Mouse (Mus musculus) neural tube, embryonic 15.5 days (tissue): ENCODE measurements at regions not wholly inside any gene's neighbourhood (a gene's known extent, or its start where the extent isn't known, plus 50 kb on each side); places are given as distances from the start of the nearest gene placed in this dataset.
A peak's percentile ranks its signal among the peaks of the same experiment; 100 is the strongest.
"Not testable (repeated sequence)": the region's sequence is repeated elsewhere in the genome, so short reads cannot be mapped to it uniquely, and the experiment has no call there.

Experiments
- ATAC-seq: fragments of 200-750 bp; cut with Nextera tagmentation; 2 replicates; pipeline ENCODE4 v1.8.0; 2017; ENCODE audit warnings: mild to moderate bottlenecking, moderate TSS enrichment, moderate library complexity; ENCODE audit not compliant: low FRiP score
- H3K27ac ChIP-seq: fragments of 300-500 bp; sonication (generic); replicated peaks from 2 replicates; pipeline ENCODE4 v1.5.1; 2015; ENCODE audit warnings: mild to moderate bottlenecking, inconsistent platforms
- H3K27me3 ChIP-seq: fragments of 300-500 bp; sonication (generic); replicated peaks from 2 replicates; pipeline ENCODE4 v1.6.1; 2015; ENCODE audit warnings: inconsistent platforms
- H3K36me3 ChIP-seq: fragments of 300-500 bp; sonication (generic); 2 replicates; pipeline ENCODE4 v1.6.1; 2015; ENCODE audit warnings: inconsistent platforms
- H3K4me1 ChIP-seq: fragments of 300-500 bp; sonication (generic); 2 replicates; pipeline ENCODE4 v1.6.1; 2015; ENCODE audit warnings: inconsistent platforms
- H3K4me2 ChIP-seq: fragments of 300-500 bp; sonication (generic); 2 replicates; pipeline ENCODE4 v1.6.1; 2015; ENCODE audit warnings: inconsistent platforms, mild to moderate bottlenecking, moderate library complexity
- H3K4me3 ChIP-seq: fragments of 300-500 bp; sonication (generic); replicated peaks from 2 replicates; pipeline ENCODE4 v1.5.1; 2015; ENCODE audit warnings: mild to moderate bottlenecking, inconsistent platforms
- H3K9ac ChIP-seq: fragments of 300-500 bp; sonication (generic); replicated peaks from 2 replicates; pipeline ENCODE4 v1.6.1; 2015; ENCODE audit warnings: mild to moderate bottlenecking, inconsistent platforms
- H3K9me3 ChIP-seq: fragments of 300-500 bp; sonication (generic); replicated peaks from 2 replicates; pipeline ENCODE4 v1.6.1; 2016; ENCODE audit warnings: inconsistent platforms
- WGBS: fragments of 180-500 bp; shearing (Covaris S2); methylation state at CpG from one replicate; pipeline ENCODE4 v1.1.7; 2015; ENCODE audit warnings: mixed read lengths; 5-methylcytosine and 5-hydroxymethylcytosine counted together

DNA sequence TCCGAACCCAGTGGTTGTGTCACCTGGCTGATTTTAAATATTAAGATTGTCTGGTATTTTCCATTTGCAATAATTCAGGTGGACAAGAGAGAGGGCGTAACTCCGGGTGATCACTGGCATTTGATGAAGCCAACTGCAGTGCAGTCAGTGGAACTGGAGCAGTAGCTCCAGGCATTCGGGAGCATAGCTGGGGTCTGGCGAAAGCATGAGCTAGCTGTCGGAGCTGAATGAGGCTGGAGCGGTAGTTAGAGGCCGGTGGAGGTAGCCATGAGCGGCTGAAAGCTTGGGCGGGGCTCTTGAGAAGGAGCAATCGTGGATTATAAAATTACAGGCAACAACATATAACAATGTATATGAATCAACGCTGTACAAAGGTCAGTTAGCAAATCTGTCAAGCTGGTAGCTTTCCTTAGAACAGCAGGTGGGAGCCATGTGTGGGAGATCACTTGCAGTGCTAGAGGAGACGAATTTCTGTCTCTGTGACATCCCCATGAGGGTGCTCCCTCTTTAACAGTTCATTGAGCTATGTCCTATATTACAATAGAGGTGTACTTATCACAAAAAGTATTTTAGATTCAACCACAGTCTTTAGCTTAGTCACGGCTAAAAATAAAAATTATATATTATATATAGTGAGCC, 1415.0 kb upstream of the 1700008P02Rik start:
- 0 out of 2 replicates have a peak, but pooled peaks cover 3% of the 10 kb centered on the region for H3K4me1 ChIP-seq
- H3K4me2 ChIP-seq, result no peak overlapping the region
- H3K27me3 ChIP-seq, result no peaks in the 10 kb centered on the region
- no peak overlapping the region for H3K9ac ChIP-seq
- no peak overlapping the region for H3K4me3 ChIP-seq
- ATAC-seq, result no peak
- 73% methylated on average over 14 of the region's 14 CpGs for WGBS
- no peaks in the 10 kb centered on the region for H3K9me3 ChIP-seq
- H3K27ac ChIP-seq, result no peak overlapping the region
- H3K36me3 ChIP-seq, result no peaks in the 10 kb centered on the region

DNA sequence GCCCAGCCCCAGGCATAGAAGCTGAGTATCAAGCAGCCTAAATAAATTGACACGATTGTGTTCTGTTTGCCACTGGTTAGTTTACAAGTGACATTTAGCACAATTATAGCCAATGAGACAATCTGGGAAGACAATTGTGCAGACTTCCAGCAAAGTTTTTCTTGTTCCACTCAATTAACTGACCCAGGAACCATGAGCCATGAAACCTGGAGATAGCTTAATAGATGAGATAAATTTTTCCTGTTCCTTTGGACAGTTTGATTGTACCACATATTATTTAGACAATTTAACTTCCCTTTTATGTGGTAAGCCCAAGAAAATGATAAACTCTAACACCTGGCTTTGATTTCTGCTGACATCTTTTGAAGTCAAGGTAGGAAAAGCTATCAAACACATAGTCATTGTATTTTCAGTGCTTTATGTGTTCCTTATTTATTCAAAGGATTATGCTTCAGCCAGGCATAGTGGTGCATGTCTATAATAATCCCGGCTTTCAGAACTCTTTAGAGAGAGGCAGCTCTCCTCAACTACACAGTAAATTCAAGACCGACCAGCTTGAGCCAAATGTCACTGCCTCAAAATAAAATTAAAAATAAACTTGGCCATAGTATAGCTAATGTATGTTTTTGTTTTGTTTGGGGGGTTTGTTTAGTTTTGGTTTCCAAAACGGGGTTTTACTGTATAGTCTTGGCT, 1406.2 kb upstream of the 1700008P02Rik start:
- WGBS, result 74% methylated on average over 4 of the region's 4 CpGs
- Histone ChIP-seq H3K9ac (no peak overlapping the region), H3K4me2 (no peak overlapping the region), H3K27ac (no peak overlapping the region), H3K27me3 (no peaks in the 10 kb centered on the region), H3K4me3 (no peak overlapping the region), H3K36me3 (no peaks in the 10 kb centered on the region), H3K9me3 (no peaks in the 10 kb centered on the region), H3K4me1 (no peaks in the 10 kb centered on the region)
- ATAC-seq, result no peak

DNA sequence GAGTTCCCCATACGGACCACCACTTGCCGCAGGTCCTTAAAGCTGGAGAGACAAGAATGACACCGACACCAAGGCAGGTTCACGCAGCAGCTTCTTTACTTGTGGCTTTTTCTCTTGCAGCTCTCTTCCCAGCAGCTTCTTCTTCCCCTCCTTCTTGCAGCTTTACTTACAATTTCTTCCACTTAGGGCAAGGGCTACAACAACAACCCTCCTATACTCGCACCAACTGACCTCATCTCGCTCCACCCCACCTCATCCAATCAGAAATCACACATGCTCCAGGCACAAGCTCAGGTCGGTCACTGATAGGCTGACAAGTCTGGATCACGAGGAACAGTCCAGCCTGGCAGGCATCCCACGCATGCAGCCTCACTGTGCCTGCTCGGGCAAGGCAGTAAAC, 1402.4 kb upstream of the 1700008P02Rik start:
- Histone ChIP-seq H3K4me2 (no peak overlapping the region), H3K4me3 (no peak overlapping the region), H3K36me3 (no peaks in the 10 kb centered on the region), H3K27ac (no peak overlapping the region), H3K4me1 (no peaks in the 10 kb centered on the region), H3K9me3 (no peaks in the 10 kb centered on the region; the same call in 1 of the 2 replicates), H3K27me3 (no peaks in the 10 kb centered on the region), H3K9ac (no peak overlapping the region)
- WGBS, result 84% methylated on average over 10 of the region's 10 CpGs
- ATAC-seq, result no peak

DNA sequence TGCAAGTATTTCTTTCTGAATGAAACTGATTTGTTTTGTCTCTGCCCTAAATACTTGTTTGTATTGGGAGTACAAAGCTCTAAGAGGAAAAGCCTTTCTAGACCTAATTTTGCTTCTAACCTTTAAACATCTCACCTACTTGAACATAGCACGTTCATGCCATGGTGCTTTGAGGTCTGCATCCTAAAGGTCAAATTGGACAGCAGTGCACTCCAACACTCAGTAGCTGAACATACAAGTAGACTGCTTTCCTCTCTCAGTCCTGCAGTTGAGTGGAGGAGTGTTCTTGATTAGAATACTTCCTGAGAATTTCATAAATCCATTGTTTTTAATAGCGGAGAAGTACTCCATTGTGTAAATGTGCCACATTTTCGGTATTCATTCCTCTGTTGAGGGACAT, 1397.2 kb upstream of the 1700008P02Rik start:
- Histone ChIP-seq H3K4me1 (0 out of 2 replicates have a peak, but pooled peaks cover 3% of the 10 kb centered on the region), H3K9ac (no peak overlapping the region), H3K27ac (no peak overlapping the region), H3K9me3 (no peaks in the 10 kb centered on the region; the same call in 1 of the 2 replicates), H3K4me2 (no peak overlapping the region), H3K27me3 (no peaks in the 10 kb centered on the region), H3K36me3 (no peaks in the 10 kb centered on the region), H3K4me3 (no peak overlapping the region)
- WGBS, result 79% methylated on average over 3 of the region's 3 CpGs
- no peak for ATAC-seq

DNA sequence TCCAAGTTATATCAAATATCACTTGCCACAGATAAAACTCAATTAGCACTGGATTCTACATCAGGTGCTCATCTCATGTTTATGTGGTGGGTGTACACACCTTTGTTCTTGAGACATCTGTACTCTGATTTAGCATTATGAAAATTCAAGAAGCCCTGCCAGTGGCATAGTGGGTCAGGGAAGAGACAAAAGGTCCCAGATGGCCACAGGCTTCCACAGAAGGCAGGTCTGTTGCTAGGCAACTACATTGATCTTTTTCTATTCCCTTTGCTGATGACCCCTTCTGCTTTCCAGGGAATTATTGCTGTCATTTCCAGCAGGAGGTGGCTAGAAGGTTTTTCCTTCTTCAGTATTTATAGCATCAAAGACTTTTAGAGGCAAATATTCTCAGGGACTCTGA, 1396.7 kb upstream of the 1700008P02Rik start:
- ATAC-seq, result peak; percentile 66; the same call in 1 of the 2 replicates
- no peaks in the 10 kb centered on the region for H3K36me3 ChIP-seq
- H3K4me3 ChIP-seq, result no peak overlapping the region
- H3K4me1 ChIP-seq, result 0 out of 2 replicates have a peak, but pooled peaks cover 3% of the 10 kb centered on the region
- no peak overlapping the region for H3K4me2 ChIP-seq
- H3K9ac ChIP-seq, result no peak overlapping the region
- no peak overlapping the region for H3K27ac ChIP-seq
- H3K27me3 ChIP-seq, result no peaks in the 10 kb centered on the region
- H3K9me3 ChIP-seq, result no peaks in the 10 kb centered on the region; the same call in 1 of the 2 replicates

DNA sequence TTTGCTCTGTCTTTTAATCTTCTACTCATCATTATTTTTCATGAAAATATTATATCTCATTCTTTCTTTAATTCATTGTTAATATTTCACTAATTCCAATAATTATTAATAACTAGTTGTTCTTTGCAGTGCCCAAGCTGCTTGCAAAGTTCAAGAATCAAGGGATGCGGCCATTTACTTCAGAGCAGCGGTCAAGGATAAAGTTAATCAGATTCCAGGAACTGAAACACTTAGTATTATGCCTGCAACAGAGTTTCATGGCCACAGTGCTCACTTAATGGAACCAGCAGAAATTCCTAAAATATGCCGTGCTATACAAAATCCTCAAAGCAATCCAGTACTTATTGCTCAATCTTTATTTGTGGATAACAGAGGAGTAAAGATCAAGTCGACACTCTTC, 1389.7 kb upstream of the 1700008P02Rik start:
- H3K9ac ChIP-seq, result no peak overlapping the region
- H3K4me3 ChIP-seq, result no peak overlapping the region
- ATAC-seq, result no peak
- H3K27ac ChIP-seq, result no peak overlapping the region
- no peaks in the 10 kb centered on the region for H3K36me3 ChIP-seq
- H3K9me3 ChIP-seq, result no peaks in the 10 kb centered on the region
- no peak overlapping the region for H3K4me2 ChIP-seq
- 89% methylated on average over 4 of the region's 4 CpGs for WGBS
- no peaks in the 10 kb centered on the region for H3K27me3 ChIP-seq
- no peaks in the 10 kb centered on the region for H3K4me1 ChIP-seq

DNA sequence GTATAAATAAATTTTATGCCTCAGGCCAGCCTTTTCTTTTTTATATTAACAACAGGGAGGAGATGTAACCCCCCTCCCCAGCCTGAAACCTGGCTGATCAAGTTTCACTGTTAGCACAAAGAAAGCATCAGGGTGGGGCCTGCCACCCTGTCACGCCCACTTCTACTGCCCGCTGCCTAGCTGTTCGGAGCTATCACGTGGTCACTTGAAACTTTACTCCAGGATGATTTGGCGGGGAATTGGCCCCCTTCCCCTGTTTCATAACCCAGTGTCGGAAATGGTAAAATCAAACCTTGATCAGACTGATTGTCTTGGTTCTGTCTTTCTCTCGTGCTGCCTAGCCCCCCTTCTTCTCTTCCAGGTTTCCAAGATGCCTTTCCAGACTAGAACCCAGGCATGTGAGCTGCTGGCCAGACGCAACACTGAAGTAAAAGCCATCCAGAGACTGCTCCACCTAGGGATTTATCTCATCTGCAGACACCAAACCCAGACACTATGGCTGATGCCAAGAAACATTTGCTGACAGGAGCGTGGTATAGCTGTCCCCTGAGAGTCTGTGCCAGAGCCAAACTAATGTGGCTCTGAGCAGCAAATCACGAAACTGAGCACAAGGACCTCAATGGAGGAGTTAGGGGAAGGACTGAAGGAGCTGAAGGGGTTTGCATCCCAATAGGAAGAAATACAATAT, 1386.6 kb upstream of the 1700008P02Rik start:
- 71% methylated on average over 10 of the region's 10 CpGs for WGBS
- H3K4me3 ChIP-seq, result no peak overlapping the region
- no peaks in the 10 kb centered on the region for H3K36me3 ChIP-seq
- no peak for ATAC-seq
- no peak overlapping the region for H3K27ac ChIP-seq
- no peak overlapping the region for H3K9ac ChIP-seq
- no peaks in the 10 kb centered on the region for H3K4me1 ChIP-seq
- H3K27me3 ChIP-seq, result no peaks in the 10 kb centered on the region
- H3K9me3 ChIP-seq, result no peaks in the 10 kb centered on the region
- H3K4me2 ChIP-seq, result no peak overlapping the region

DNA sequence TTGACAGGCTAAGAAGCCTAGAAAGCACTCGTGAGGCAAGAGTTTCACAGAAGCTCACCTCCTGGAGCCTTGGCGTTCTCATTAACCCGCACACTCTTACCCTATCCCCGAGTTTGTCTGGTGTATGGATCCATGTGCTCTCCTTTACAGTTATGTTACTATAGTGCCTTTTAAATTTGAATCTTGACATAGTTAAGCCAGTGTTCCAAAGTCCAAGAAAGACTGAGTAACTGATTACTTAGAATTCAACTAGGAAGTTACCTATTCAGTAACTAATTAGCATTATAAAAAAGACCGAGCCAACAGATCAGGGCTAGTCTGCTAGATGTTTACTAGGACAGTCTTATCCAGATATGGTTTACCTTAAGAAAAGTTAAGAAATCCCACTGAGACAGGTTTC, 1386.0 kb upstream of the 1700008P02Rik start:
- H3K9me3 ChIP-seq, result no peaks in the 10 kb centered on the region
- no peak overlapping the region for H3K4me2 ChIP-seq
- H3K36me3 ChIP-seq, result no peaks in the 10 kb centered on the region
- H3K27me3 ChIP-seq, result no peaks in the 10 kb centered on the region
- H3K27ac ChIP-seq, result no peak overlapping the region
- ATAC-seq, result no peak
- 82% methylated on average over 5 of the region's 5 CpGs for WGBS
- no peak overlapping the region for H3K9ac ChIP-seq
- H3K4me3 ChIP-seq, result no peak overlapping the region
- H3K4me1 ChIP-seq, result no peaks in the 10 kb centered on the region

DNA sequence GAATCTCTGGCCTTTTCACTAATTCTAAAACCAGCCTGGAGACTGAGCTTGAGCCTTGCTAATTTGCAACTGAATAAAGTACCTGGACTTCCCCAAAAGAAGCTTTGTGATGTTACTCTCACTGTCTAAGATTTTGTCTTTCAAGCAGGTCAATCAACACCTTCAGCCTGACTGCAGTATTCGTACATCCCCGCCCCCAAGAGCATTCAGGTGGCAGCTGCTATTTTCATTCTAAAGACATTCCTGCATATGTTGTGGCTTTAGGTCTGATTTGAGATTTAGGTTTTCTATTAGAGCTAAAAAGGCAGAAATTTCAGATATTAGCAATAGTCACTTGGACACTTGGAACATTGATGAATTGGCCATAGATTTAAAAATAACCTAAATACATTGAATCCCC, 1385.4 kb upstream of the 1700008P02Rik start:
- not testable (repeated sequence) for H3K9ac ChIP-seq, H3K27ac ChIP-seq, ATAC-seq, H3K4me1 ChIP-seq, H3K9me3 ChIP-seq, H3K27me3 ChIP-seq, H3K36me3 ChIP-seq, H3K4me2 ChIP-seq, H3K4me3 ChIP-seq
- 81% methylated on average over 2 of the region's 2 CpGs for WGBS

DNA sequence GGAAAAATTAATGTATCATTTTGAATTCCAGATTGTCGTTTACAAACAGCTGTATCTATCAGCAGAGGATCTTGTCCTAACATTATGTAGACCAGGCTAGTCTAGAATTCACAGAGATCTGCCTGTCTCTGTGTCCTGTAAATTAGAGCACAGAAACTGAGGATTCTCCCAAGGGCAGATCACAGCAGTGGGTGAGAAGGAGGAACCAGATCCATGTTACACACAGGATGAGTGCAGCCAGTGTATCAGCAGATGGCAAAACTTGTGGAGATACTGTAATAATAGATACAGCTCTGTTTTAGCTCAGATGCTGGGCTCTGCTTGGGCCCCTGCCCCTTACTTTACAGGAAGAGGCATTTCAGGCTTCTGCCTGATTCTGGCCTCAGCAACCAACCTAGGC, 1384.0 kb upstream of the 1700008P02Rik start:
- H3K9me3 ChIP-seq, result no peaks in the 10 kb centered on the region
- no peak overlapping the region for H3K27ac ChIP-seq
- 95% methylated on average over 1 of the region's 1 CpGs for WGBS
- no peak overlapping the region for H3K4me3 ChIP-seq
- H3K4me1 ChIP-seq, result no peaks in the 10 kb centered on the region
- no peaks in the 10 kb centered on the region for H3K27me3 ChIP-seq
- ATAC-seq, result no peak
- no peak overlapping the region for H3K4me2 ChIP-seq
- H3K36me3 ChIP-seq, result no peaks in the 10 kb centered on the region
- no peak overlapping the region for H3K9ac ChIP-seq

DNA sequence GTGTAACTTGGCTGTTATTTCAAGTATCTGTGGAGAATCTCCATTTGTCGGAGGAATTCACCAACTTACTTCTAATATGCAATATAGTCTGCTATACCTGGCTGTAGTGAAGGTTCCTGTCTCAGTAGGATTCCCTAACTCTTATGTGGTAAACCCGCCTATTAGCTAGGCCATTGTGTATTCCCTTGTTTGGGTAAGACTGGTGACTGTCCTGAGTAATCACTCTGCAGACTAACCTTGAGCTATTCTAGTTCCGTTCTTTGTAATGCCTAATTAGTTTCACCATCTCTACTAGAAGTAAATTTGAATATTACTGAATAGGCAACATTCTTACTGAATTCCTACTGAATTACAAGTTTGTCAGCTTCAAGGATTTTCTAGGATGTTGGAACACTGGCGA, 1380.8 kb upstream of the 1700008P02Rik start:
- no peaks in the 10 kb centered on the region for H3K4me1 ChIP-seq
- no peak overlapping the region for H3K4me3 ChIP-seq
- H3K36me3 ChIP-seq, result no peaks in the 10 kb centered on the region
- no peak for ATAC-seq
- WGBS, result 90% methylated on average over 4 of the region's 4 CpGs
- no peak overlapping the region for H3K9ac ChIP-seq
- no peak overlapping the region for H3K4me2 ChIP-seq
- no peaks in the 10 kb centered on the region for H3K27me3 ChIP-seq
- no peak overlapping the region for H3K27ac ChIP-seq
- no peaks in the 10 kb centered on the region for H3K9me3 ChIP-seq

DNA sequence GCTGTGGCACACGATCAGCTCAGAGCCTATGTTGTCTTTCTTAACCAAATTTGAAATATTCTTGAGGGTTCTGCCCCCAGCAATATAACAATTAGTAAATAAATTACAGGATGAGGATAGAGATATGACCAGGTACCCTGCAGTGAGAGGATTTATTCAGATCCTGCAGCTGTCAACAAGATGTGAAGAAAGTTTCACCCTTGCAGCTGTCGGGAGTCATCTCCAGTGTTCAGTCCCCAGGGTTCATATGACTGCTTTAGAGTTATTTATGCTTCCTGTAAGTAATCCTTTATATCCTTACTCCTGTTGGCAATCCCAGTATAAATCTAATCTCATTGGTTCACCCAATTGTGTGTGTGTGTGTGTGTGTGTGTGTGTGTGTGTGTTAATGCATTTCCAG, 1372.1 kb upstream of the 1700008P02Rik start:
- Histone ChIP-seq H3K4me3 (no peak overlapping the region), H3K27ac (no peak overlapping the region), H3K36me3 (no peaks in the 10 kb centered on the region), H3K4me1 (no peaks in the 10 kb centered on the region), H3K9me3 (no peaks in the 10 kb centered on the region), H3K27me3 (no peaks in the 10 kb centered on the region), H3K4me2 (no peak overlapping the region), H3K9ac (no peak overlapping the region)
- ATAC-seq, result no peak
- 88% methylated on average over 2 of the region's 2 CpGs for WGBS
